Mouse (Mus musculus) heart, embryonic 15.5 days (tissue): Measurements from ENCODE around the gene Arrdc2. TPM values are rescaled to one million over a fixed set of nuclear protein-coding genes. Genes with fewer than 3 reads are reported as not detected.
A peak's percentile ranks its signal among the peaks of the same experiment; 100 is the strongest.

Source experiments
- ATAC-seq: fragments of 200-750 bp; cut with Nextera tagmentation; replicated peaks from 2 replicates; pipeline ENCODE4 v1.8.0; 2017; ENCODE audit warnings: low read depth, moderate TSS enrichment; ENCODE audit not compliant: insufficient number of reproducible peaks, insufficient read depth, low FRiP score
- H3K27ac ChIP-seq: fragments of 300-500 bp; sonication (generic); 2 replicates; pipeline ENCODE4 v1.5.1; 2015; ENCODE audit warnings: mild to moderate bottlenecking, inconsistent platforms
- H3K27me3 ChIP-seq: fragments of 300-500 bp; sonication (generic); 2 replicates; pipeline ENCODE4 v1.6.1; 2015; ENCODE audit warnings: inconsistent platforms
- H3K36me3 ChIP-seq: fragments of 300-500 bp; sonication (generic); 2 replicates; pipeline ENCODE4 v1.6.1; 2015; ENCODE audit warnings: mild to moderate bottlenecking, inconsistent platforms
- H3K4me1 ChIP-seq: fragments of 300-500 bp; sonication (generic); replicated peaks from 2 replicates; pipeline ENCODE4 v1.6.1; 2015; ENCODE audit warnings: inconsistent platforms
- H3K4me2 ChIP-seq: fragments of 300-500 bp; sonication (generic); 2 replicates; pipeline ENCODE4 v1.6.1; 2015; ENCODE audit warnings: inconsistent platforms, mild to moderate bottlenecking, moderate library complexity
- H3K4me3 ChIP-seq: fragments of 300-500 bp; sonication (generic); 2 replicates; pipeline ENCODE4 v1.5.1; 2015; ENCODE audit warnings: mild to moderate bottlenecking, inconsistent platforms
- H3K9ac ChIP-seq: fragments of 300-500 bp; sonication (generic); 2 replicates; pipeline ENCODE4 v1.6.1; 2015; ENCODE audit warnings: mild to moderate bottlenecking, inconsistent platforms
- H3K9me3 ChIP-seq: fragments of 300-500 bp; sonication (generic); replicated peaks from 2 replicates; pipeline ENCODE4 v1.6.1; 2016; ENCODE audit warnings: inconsistent platforms
- WGBS: fragments of 180-500 bp; shearing (Covaris S2); methylation state at CpG from one replicate; pipeline ENCODE4 v1.1.7; 2015; ENCODE audit warnings: mixed read lengths; 5-methylcytosine and 5-hydroxymethylcytosine counted together
- polyA plus RNA-seq: library from polyadenylated mRNA; unstranded; fragments of >200 nt; fragmentation: Nextera tagmentation; extraction: Ambion mirVana; gene quantifications from 2 replicates; pipeline ENCODE4 v1.2.1, GENCODE M21; 2015

The Arrdc2 gene
- polyA plus RNA-seq, 1 experiment from 2014 or later, result 2.8 TPM

- WGBS, result 14% methylated on average over 30 of the region's 30 CpGs
- H3K4me3 ChIP-seq, result no peak overlapping the region
- no peak for ATAC-seq
Observed at GRCm38 (mm10) chr8:70821399-70821962, 18.0 kb downstream of the Arrdc2 start.

GRCm38 (mm10) chr8:70820101-70820935 lies 19.2 kb downstream of the Arrdc2 start:
- Histone ChIP-seq H3K36me3 (no peaks in the 10 kb centered on the region), H3K9me3 (peaks cover 11% of the 10 kb centered on the region), H3K27me3 (peaks cover 48% of the 10 kb centered on the region), H3K9ac (no peak overlapping the region), H3K4me1 (peaks cover 14% of the 10 kb centered on the region; the same call in 1 of the 2 replicates), H3K4me2 (peak overlapping the region; percentile 19; the same call in 1 of the 2 replicates), H3K27ac (no peak overlapping the region), H3K4me3 (no peak overlapping the region)
- WGBS, result 7% methylated on average over 31 of the region's 31 CpGs
- peak; percentile 58 for ATAC-seq

More at GRCm38 (mm10) chr8:70821399-70821962, 18.0 kb downstream of the Arrdc2 start:
- Histone ChIP-seq H3K27ac (no peak overlapping the region), H3K9ac (no peak overlapping the region), H3K4me1 (peaks cover 14% of the 10 kb centered on the region; the same call in 1 of the 2 replicates), H3K27me3 (peaks cover 37% of the 10 kb centered on the region), H3K9me3 (peaks cover 11% of the 10 kb centered on the region), H3K4me2 (no peak overlapping the region), H3K36me3 (no peaks in the 10 kb centered on the region)

- Histone ChIP-seq H3K4me1 (peaks cover 13% of the 10 kb centered on the region; the same call in 1 of the 2 replicates), H3K4me3 (no peak overlapping the region), H3K4me2 (peak overlapping the region; percentile 45), H3K27ac (no peak overlapping the region), H3K36me3 (no peaks in the 10 kb centered on the region), H3K9ac (no peak overlapping the region), H3K9me3 (peaks cover 11% of the 10 kb centered on the region), H3K27me3 (peaks cover 62% of the 10 kb centered on the region)
- WGBS, result 10% methylated on average over 30 of the region's 30 CpGs
- no peak for ATAC-seq
Observed at GRCm38 (mm10) chr8:70816679-70817078, 22.8 kb downstream of the Arrdc2 start.

GRCm38 (mm10) chr8:70812885-70813284 lies 26.6 kb downstream of the Arrdc2 start:
- H3K4me2 ChIP-seq, result no peak overlapping the region
- H3K36me3 ChIP-seq, result no peaks in the 10 kb centered on the region
- 57% methylated on average over 4 of the region's 4 CpGs for WGBS
- no peak overlapping the region for H3K4me3 ChIP-seq
- H3K9ac ChIP-seq, result no peak overlapping the region
- ATAC-seq, result no peak
- peaks cover 5% of the 10 kb centered on the region; the same call in 1 of the 2 replicates for H3K4me1 ChIP-seq
- H3K9me3 ChIP-seq, result no peaks in the 10 kb centered on the region
- H3K27me3 ChIP-seq, result peaks cover 46% of the 10 kb centered on the region
- no peak overlapping the region for H3K27ac ChIP-seq

GRCm38 (mm10) chr8:70812055-70812454 lies 27.5 kb downstream of the Arrdc2 start:
- 45% methylated on average over 4 of the region's 4 CpGs for WGBS
- Histone ChIP-seq H3K9ac (no peak overlapping the region), H3K9me3 (no peaks in the 10 kb centered on the region), H3K4me2 (no peak overlapping the region), H3K36me3 (no peaks in the 10 kb centered on the region), H3K27me3 (peaks cover 44% of the 10 kb centered on the region), H3K4me3 (no peak overlapping the region), H3K4me1 (peaks cover 5% of the 10 kb centered on the region; the same call in 1 of the 2 replicates), H3K27ac (no peak overlapping the region)
- no peak for ATAC-seq

GRCm38 (mm10) chr8:70810962-70811680 lies 28.4 kb downstream of the Arrdc2 start:
- H3K36me3 ChIP-seq, result no peaks in the 10 kb centered on the region
- no peak for ATAC-seq
- H3K9me3 ChIP-seq, result no peaks in the 10 kb centered on the region
- no peak overlapping the region for H3K4me2 ChIP-seq
- H3K9ac ChIP-seq, result no peak overlapping the region
- no peak overlapping the region for H3K4me3 ChIP-seq
- no peaks in the 10 kb centered on the region for H3K4me1 ChIP-seq
- no peak overlapping the region for H3K27ac ChIP-seq
- WGBS, result 71% methylated on average over 20 of the region's 20 CpGs
- H3K27me3 ChIP-seq, result peaks cover 35% of the 10 kb centered on the region

GRCm38 (mm10) chr8:70808955-70809701 lies 30.4 kb downstream of the Arrdc2 start:
- Histone ChIP-seq H3K4me1 (peaks cover 7% of the 10 kb centered on the region), H3K9ac (no peak overlapping the region), H3K4me2 (peak overlapping the region; percentile 3; the same call in 1 of the 2 replicates), H3K27ac (no peak overlapping the region), H3K27me3 (peaks cover 32% of the 10 kb centered on the region), H3K36me3 (no peaks in the 10 kb centered on the region), H3K4me3 (no peak overlapping the region), H3K9me3 (no peaks in the 10 kb centered on the region)
- ATAC-seq, result no peak
- WGBS, result 70% methylated on average over 8 of the region's 8 CpGs

- no peak for ATAC-seq
- Histone ChIP-seq H3K4me1 (peaks cover 14% of the 10 kb centered on the region), H3K9me3 (no peaks in the 10 kb centered on the region), H3K4me3 (no peak within 1 kb of the TSS), H3K9ac (no peak within 1 kb of the TSS), H3K4me2 (peak within 1 kb of the TSS; percentile 3; the same call in 1 of the 2 replicates), H3K36me3 (no peaks in the 10 kb centered on the region), H3K27ac (no peak within 1 kb of the TSS), H3K27me3 (peaks cover 31% of the 10 kb centered on the region)
- WGBS, result 69% methylated on average over 5 of the region's 5 CpGs
Observed at GRCm38 (mm10) chr8:70808239-70808638, 31.3 kb downstream of the Arrdc2 start, which contains the start of gene Il12rb1. Il12rb1 (plus strand) TSS chr8:70808449.

- H3K36me3 ChIP-seq, result no peaks in the 10 kb centered on the region
- H3K27ac ChIP-seq, result no peak overlapping the region
- 53% methylated on average over 1 of the region's 1 CpGs for WGBS
- H3K9ac ChIP-seq, result no peak overlapping the region
- no peaks in the 10 kb centered on the region for H3K9me3 ChIP-seq
- ATAC-seq, result no peak
- peaks cover 14% of the 10 kb centered on the region for H3K4me1 ChIP-seq
- H3K4me2 ChIP-seq, result no peak overlapping the region
- H3K27me3 ChIP-seq, result peaks cover 32% of the 10 kb centered on the region
- no peak overlapping the region for H3K4me3 ChIP-seq
Observed at GRCm38 (mm10) chr8:70807304-70807703, 32.2 kb downstream of the Arrdc2 start.

- WGBS, result 69% methylated on average over 4 of the region's 4 CpGs
- H3K9me3 ChIP-seq, result no peaks in the 10 kb centered on the region
- H3K27me3 ChIP-seq, result peaks cover 39% of the 10 kb centered on the region
Observed at GRCm38 (mm10) chr8:70806541-70806940, 33.0 kb downstream of the Arrdc2 start.

More at GRCm38 (mm10) chr8:70806541-70806940, 33.0 kb downstream of the Arrdc2 start:
- Histone ChIP-seq H3K27ac (no peak overlapping the region), H3K4me3 (no peak overlapping the region), H3K9ac (no peak overlapping the region), H3K4me2 (no peak overlapping the region), H3K4me1 (peaks cover 14% of the 10 kb centered on the region), H3K36me3 (no peaks in the 10 kb centered on the region)
- ATAC-seq, result no peak
